Mouse (Mus musculus) cerebellum, adult 2 months (tissue): ENCODE data around the gene Knl1.

ENCODE experiments used
- CTCF ChIP-seq: fragments of 200-500 bp; IDR thresholded peaks from 2 replicates; pipeline ENCODE4 v1.5.1; 2011; ENCODE audit warnings: low read depth, mild to moderate bottlenecking, control low read depth, low read length, moderate library complexity, borderline replicate concordance; ENCODE audit not compliant: insufficient read depth
- POLR2A ChIP-seq: fragments of 200-500 bp; IDR thresholded peaks from 2 replicates; pipeline ENCODE4 v1.6.1; 2011; ENCODE audit warnings: low read length, control low read depth, borderline replicate concordance; ENCODE audit not compliant: insufficient read depth

- TF ChIP-seq CTCF = no peak
- no peak for TF ChIP-seq POLR2A
These were observed 13.2 kb downstream of the Knl1 start for GRCm38 (mm10) chr2:119060139-119060538.
